Mouse (Mus musculus): Measurements from ENCODE around the gene Cd46.

DNA sequence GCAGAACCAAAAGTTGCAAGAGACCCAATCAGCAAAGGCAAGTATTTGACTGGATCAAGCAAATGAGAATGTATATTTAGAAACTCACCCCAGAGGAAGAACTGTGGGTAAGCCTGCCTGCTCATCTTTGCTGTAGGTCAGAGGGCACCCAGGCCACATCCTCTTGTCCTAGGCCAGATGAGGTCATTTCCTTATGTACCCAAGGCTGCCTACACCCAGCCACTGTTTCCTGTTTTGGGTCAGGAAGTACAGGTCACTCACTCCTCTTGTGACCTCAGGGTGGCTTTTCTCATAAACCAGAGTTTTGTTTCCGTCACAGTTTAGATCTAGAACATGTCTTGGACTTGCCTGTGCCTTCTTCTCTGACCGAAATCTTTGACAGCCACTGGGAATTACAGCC, 96.9 kb downstream of the Cd46 start:
- TF ChIP-seq TAL1 (conservative IDR thresholded peaks at IDR 0.05; ENCODE audit: low read depth, low read length), result no peak
- TF ChIP-seq CTCF (IDR thresholded peaks at IDR 0.05; ENCODE audit: low read depth, low read length), result no peak

Measured in G1E (cell line).